ENCODE assay signal across 18 mouse cellular contexts in genomic region chr6:51648813-51649212, GRCm38 (mm10).
DNase-seq lines count a peak whose midpoint lies in the region; ATAC-seq and TF ChIP-seq lines count a peak whose summit lies in the region.
"Had no signal": no experiment of that assay in that cellular context is flagged by ENCODE, and none has a peak within 500 bp of the region (broad histone marks: within the 10 kb centered on the region; RNA-seq: fewer than 3 reads in every experiment).

No protein-coding gene starts in this region.

- 83% methylated on average over 7 of the region's 7 CpGs for WGBS in hindbrain, embryonic 11.5 days
- WGBS in hindbrain, postnatal 0 days = 72% methylated on average over 7 of the region's 7 CpGs
- WGBS in midbrain, embryonic 12.5 days = 84% methylated on average over 7 of the region's 7 CpGs
- WGBS in midbrain, embryonic 11.5 days = 87% methylated on average over 7 of the region's 7 CpGs
- 45% methylated on average over 7 of the region's 7 CpGs for WGBS in neural tube, embryonic 13.5 days

- no peaks in the 10 kb centered on the region for H3K4me1 ChIP-seq in hindbrain, embryonic 11.5 days (replicated peaks; ENCODE audit: control insufficient read depth, insufficient read depth, low read length)
- no peaks in the 10 kb centered on the region for H3K4me1 ChIP-seq in hindbrain, postnatal 0 days (ENCODE audit: insufficient read depth, low read length)
- H3K4me1 ChIP-seq in midbrain, embryonic 12.5 days = no peaks in the 10 kb centered on the region; the same call in 1 of the 2 replicates
- H3K4me1 ChIP-seq in midbrain, embryonic 11.5 days (ENCODE audit: control insufficient read depth, insufficient read depth, low read length) = no peaks in the 10 kb centered on the region
- peaks cover 14% of the 10 kb centered on the region for H3K4me1 ChIP-seq in neural tube, embryonic 13.5 days (replicated peaks)
- H3K4me1 ChIP-seq: embryonic facial prominence, embryonic 13.5 days; forebrain, embryonic 12.5 days; heart, embryonic 12.5 days had no signal

- H3K9ac ChIP-seq in hindbrain, embryonic 11.5 days (ENCODE audit: low read depth, low read length) = no peak overlapping the region
- H3K9ac ChIP-seq in hindbrain, postnatal 0 days (replicated peaks; ENCODE audit: low read length) = no peak overlapping the region
- H3K9ac ChIP-seq in midbrain, embryonic 12.5 days (replicated peaks) = no peak overlapping the region
- no peak overlapping the region for H3K9ac ChIP-seq in midbrain, embryonic 11.5 days (ENCODE audit: low read length)
- H3K9ac ChIP-seq in neural tube, embryonic 13.5 days = no peak overlapping the region
- H3K9ac ChIP-seq: embryonic facial prominence, embryonic 13.5 days; forebrain, embryonic 12.5 days; forebrain, postnatal 0 days; heart, embryonic 12.5 days had no signal

- H3K9me3 ChIP-seq in hindbrain, embryonic 11.5 days (ENCODE audit: control insufficient read depth, low read length) = no peaks in the 10 kb centered on the region
- H3K9me3 ChIP-seq in hindbrain, postnatal 0 days (ENCODE audit: low read length) = no peaks in the 10 kb centered on the region
- H3K9me3 ChIP-seq in midbrain, embryonic 12.5 days = no peaks in the 10 kb centered on the region
- no peaks in the 10 kb centered on the region for H3K9me3 ChIP-seq in midbrain, embryonic 11.5 days (ENCODE audit: control insufficient read depth, low read length)
- no peaks in the 10 kb centered on the region for H3K9me3 ChIP-seq in neural tube, embryonic 13.5 days
- H3K9me3 ChIP-seq: embryonic facial prominence, embryonic 13.5 days; forebrain, embryonic 12.5 days had no signal

- no peak overlapping the region for H3K4me2 ChIP-seq in hindbrain, embryonic 11.5 days (replicated peaks; ENCODE audit: low read depth, low read length)
- H3K4me2 ChIP-seq in hindbrain, postnatal 0 days (ENCODE audit: low read depth, low read length) = no peak overlapping the region
- no peak overlapping the region for H3K4me2 ChIP-seq in midbrain, embryonic 12.5 days (replicated peaks)
- no peak overlapping the region for H3K4me2 ChIP-seq in midbrain, embryonic 11.5 days
- no peak overlapping the region for H3K4me2 ChIP-seq in neural tube, embryonic 13.5 days
- H3K4me2 ChIP-seq: embryonic facial prominence, embryonic 13.5 days; forebrain, embryonic 12.5 days; heart, embryonic 12.5 days had no signal

- no peak for ATAC-seq in hindbrain, embryonic 11.5 days (ENCODE audit: low FRiP score)
- ATAC-seq in hindbrain, postnatal 0 days = no peak
- 0 out of 2 replicates have a peak, but pooled peaks have one; percentile 2 for ATAC-seq in midbrain, embryonic 12.5 days (ENCODE audit: low FRiP score, low read depth)
- no peak for ATAC-seq in midbrain, embryonic 11.5 days (ENCODE audit: low FRiP score)
- no peak for ATAC-seq in neural tube, embryonic 13.5 days (ENCODE audit: low read depth)
- ATAC-seq: activated CD4-positive, CD25-positive, alpha-beta regulatory T cell, adult 4 months; forebrain, postnatal 0 days; Patski had no signal

- H3K27me3 ChIP-seq in hindbrain, embryonic 11.5 days (ENCODE audit: control insufficient read depth, insufficient read depth, low read length) = no peaks in the 10 kb centered on the region
- no peaks in the 10 kb centered on the region for H3K27me3 ChIP-seq in hindbrain, postnatal 0 days (ENCODE audit: insufficient read depth, low read length)
- H3K27me3 ChIP-seq in midbrain, embryonic 12.5 days = no peaks in the 10 kb centered on the region
- no peaks in the 10 kb centered on the region for H3K27me3 ChIP-seq in midbrain, embryonic 11.5 days (ENCODE audit: control insufficient read depth, insufficient read depth, low read length)
- H3K27me3 ChIP-seq in neural tube, embryonic 13.5 days = no peaks in the 10 kb centered on the region
- H3K27me3 ChIP-seq: embryonic facial prominence, embryonic 13.5 days; forebrain, embryonic 12.5 days; heart, embryonic 12.5 days; Patski had no signal

- no peak overlapping the region for H3K4me3 ChIP-seq in hindbrain, embryonic 11.5 days (ENCODE audit: low read depth, low read length)
- H3K4me3 ChIP-seq in hindbrain, postnatal 0 days (ENCODE audit: low read length) = no peak overlapping the region
- no peak overlapping the region for H3K4me3 ChIP-seq in midbrain, embryonic 12.5 days
- H3K4me3 ChIP-seq in midbrain, embryonic 11.5 days (ENCODE audit: low read depth, low read length) = no peak overlapping the region
- H3K4me3 ChIP-seq in neural tube, embryonic 13.5 days = no peak overlapping the region
- H3K4me3 ChIP-seq: embryonic facial prominence, embryonic 13.5 days; forebrain, embryonic 12.5 days; heart, embryonic 12.5 days had no signal

- no peak for DNase-seq in hindbrain, embryonic 11.5 days (ENCODE audit: low spot score)
- no peak for DNase-seq in hindbrain, postnatal 0 days (ENCODE audit: low spot score)
- DNase-seq in midbrain, embryonic 11.5 days (ENCODE audit: low spot score, missing footprints) = no peak
- no peak for DNase-seq in neural tube, embryonic 10.5 days (ENCODE audit: extremely low spot score, low spot score)
- no peak for DNase-seq in layer of hippocampus, postnatal 36 days
- DNase-seq: adrenal gland, postnatal 14 days; cerebellum, adult 18-20 months; cerebellum, adult 9-11 months; cerebellum, postnatal 36 days; forebrain, postnatal 0 days; gastrocnemius, postnatal 14 days had no signal

- no peaks in the 10 kb centered on the region for H3K36me3 ChIP-seq in hindbrain, embryonic 11.5 days (ENCODE audit: control insufficient read depth, insufficient read depth, low read length)
- H3K36me3 ChIP-seq in hindbrain, postnatal 0 days (ENCODE audit: insufficient read depth, low read length) = no peaks in the 10 kb centered on the region
- H3K36me3 ChIP-seq in midbrain, embryonic 12.5 days = no peaks in the 10 kb centered on the region
- H3K36me3 ChIP-seq in midbrain, embryonic 11.5 days (ENCODE audit: control insufficient read depth, insufficient read depth, low read length) = no peaks in the 10 kb centered on the region
- H3K36me3 ChIP-seq in neural tube, embryonic 13.5 days = no peaks in the 10 kb centered on the region
- H3K36me3 ChIP-seq: embryonic facial prominence, embryonic 13.5 days; forebrain, embryonic 12.5 days; heart, embryonic 12.5 days had no signal

- no peak for TF ChIP-seq CTCF in hindbrain, postnatal 0 days (IDR thresholded peaks at IDR 0.05; ENCODE audit: low read depth)

- peak overlapping the region; percentile 8; the same call in 1 of the 2 replicates for H3K27ac ChIP-seq in hindbrain, embryonic 11.5 days (ENCODE audit: low read depth, low read length)
- no peak overlapping the region for H3K27ac ChIP-seq in hindbrain, postnatal 0 days
- H3K27ac ChIP-seq in midbrain, embryonic 12.5 days (replicated peaks) = peak overlapping the region; percentile 35; the same call in 1 of the 2 replicates
- H3K27ac ChIP-seq in midbrain, embryonic 11.5 days (ENCODE audit: low read depth, low read length) = no peak overlapping the region
- H3K27ac ChIP-seq in neural tube, embryonic 13.5 days (replicated peaks) = peak overlapping the region; percentile 75
- H3K27ac ChIP-seq: embryonic facial prominence, embryonic 13.5 days; forebrain, embryonic 12.5 days had no signal

Comparison
In these comparisons a context has a peak if more than half of its experiments do, and no peak if none do; other contexts are left out.
1. H3K27ac ChIP-seq: peak in hindbrain, embryonic 11.5 days (single experiment), midbrain, embryonic 12.5 days (single experiment) and neural tube, embryonic 13.5 days (single experiment); none in hindbrain, postnatal 0 days (single experiment) and midbrain, embryonic 11.5 days (single experiment).